Mouse (Mus musculus) urinary bladder, postnatal 25 days (tissue): ENCODE data around the gene C1s2.
"Not testable (repeated sequence)": the region's sequence is repeated elsewhere in the genome, so short reads cannot be mapped to it uniquely, and the experiment has no call there.

Experiments
- DNase-seq: peaks from one replicate; pipeline ENCODE4 v3.0.0; 2022; ENCODE audit warnings: low spot score

C1s2 gene

DNA sequence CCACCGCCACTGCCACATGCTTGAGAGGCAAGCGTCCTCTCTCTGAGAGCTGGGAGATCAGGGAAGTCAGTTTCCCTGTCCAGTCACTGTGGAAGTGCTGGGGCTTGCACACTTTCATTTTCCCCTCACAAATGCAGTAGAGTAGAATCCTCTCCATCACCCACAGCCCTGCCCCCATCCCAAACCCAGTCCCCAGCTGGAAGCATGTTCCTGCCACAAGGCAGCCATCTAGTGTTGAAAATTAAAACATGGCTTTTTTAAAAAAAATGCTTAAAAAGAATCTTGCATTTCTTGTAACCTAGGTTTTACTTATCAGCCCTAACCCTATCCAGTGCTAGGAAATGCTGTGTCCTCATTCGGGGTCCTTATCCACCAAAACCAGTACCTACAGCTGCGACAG lies 4.2 kb upstream of the C1s2 start:
- no peak for DNase-seq

GRCm38 (mm10) chr6:124636858-124637460 lies 1.1 kb upstream of the C1s2 start:
- DNase-seq = not testable (repeated sequence)

DNA sequence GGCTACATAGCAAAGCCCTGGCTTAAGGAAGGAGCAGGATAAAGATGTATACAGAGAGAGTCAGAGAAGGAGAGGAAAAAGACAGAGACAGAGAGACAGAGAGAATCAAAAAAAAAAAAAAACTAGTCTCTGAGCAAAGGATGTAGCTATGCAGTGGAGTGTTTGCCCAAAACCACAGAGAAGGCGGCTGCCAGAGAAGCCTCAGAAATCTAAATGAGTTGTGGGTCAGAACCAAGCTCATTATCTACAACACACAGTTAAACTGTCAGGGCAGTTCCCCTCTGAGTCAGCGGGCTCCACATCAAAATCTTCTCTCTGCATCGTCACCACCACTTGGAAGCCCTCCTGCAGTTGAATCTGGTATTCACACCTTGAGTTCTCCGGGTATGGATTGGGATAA lies 5.1 kb downstream of the C1s2 start:
- DNase-seq = no peak

GRCm38 (mm10) chr6:124626184-124626583 lies 9.7 kb downstream of the C1s2 start:
- DNase-seq = not testable (repeated sequence)

- DNase-seq = no peak
These were observed 10.3 kb downstream of the C1s2 start for GRCm38 (mm10) chr6:124625612-124626011.

DNA sequence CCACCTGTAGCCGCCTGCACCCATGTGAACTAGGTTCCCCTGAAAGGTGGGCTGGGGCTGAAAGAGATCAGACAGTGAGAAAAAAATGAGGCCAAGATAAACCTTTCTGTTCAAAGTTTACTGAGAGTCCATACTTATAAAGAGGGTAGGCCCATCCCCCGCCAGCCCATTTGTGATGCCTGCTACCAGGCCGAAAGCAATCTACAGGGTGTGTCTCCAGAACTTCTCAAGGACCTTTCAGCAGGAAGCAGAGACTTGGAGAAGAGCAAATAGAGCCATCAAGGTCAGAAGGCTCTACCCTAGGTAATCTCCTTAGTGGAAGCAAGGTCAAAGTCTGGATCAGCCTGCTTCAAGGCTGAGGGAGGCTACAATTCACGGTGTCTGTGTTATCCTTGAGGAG lies 33.9 kb downstream of the C1s2 start:
- DNase-seq = no peak

DNA sequence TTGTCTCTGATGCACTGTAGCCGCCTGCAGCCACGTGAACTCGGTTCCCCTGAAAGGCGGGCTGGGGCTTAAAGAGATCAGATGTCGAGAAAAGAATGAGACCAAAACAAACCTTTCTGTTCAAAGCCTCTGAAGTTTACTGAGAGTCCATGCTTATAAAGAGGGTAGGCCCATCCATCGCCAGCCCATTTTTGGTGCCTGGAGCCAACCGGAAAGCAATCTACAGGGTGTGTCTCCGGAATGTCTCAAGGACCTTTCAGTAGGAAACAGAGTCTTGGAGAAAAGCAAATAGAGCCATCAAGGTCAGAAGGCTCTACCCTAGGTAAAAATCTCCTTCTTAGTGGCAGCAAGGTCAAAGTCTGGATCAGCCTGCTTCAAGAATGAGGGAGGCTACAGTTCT lies 42.8 kb downstream of the C1s2 start:
- DNase-seq = no peak

- no peak for DNase-seq
These were observed 43.6 kb downstream of the C1s2 start for GRCm38 (mm10) chr6:124592186-124592700.

DNA sequence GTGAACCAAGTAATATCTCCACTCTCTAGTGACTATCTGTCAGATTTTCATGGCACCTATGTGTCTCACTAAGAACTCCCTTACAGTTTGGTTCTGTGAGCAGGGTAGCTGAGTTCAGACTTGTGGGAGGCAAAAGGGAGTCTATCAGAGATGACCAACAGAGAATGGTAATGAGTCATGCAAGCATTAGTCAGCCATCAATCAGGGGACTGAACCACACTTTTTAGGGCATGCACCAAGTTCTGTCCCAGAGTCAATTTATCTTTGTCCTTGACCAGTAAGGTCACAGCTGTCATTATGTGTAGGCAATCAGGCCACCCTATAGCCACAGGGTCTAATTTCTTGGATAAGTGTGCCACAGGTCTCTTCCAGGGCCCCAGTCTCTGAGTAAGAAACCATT lies 47.1 kb downstream of the C1s2 start:
- DNase-seq = no peak

- no peak for DNase-seq
These were observed 49.6 kb downstream of the C1s2 start for GRCm38 (mm10) chr6:124586266-124586665.

GRCm38 (mm10) chr6:124585761-124586160 lies 50.1 kb downstream of the C1s2 start:
- DNase-seq = no peak

GRCm38 (mm10) chr6:124584935-124585334 lies 51.0 kb downstream of the C1s2 start:
- no peak for DNase-seq

DNA sequence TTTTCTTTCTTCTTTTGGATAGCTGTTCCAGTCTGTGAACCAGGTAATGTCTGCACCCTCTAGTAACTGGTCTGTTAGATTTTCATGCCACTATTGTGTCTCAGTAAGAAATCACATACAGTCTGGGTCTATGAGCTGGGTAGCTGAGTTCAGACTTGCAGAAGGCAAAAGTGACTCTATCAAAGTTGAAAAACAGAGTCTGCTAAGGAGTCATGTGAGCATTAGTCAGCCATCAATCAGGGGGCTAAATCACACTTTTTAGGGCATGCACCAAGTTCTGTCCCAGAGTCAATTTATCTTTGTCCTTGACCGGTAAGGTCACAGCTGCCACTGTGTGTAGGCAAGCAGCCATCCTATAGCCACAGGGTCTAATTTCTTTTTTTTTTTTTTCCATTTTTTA lies 53.7 kb downstream of the C1s2 start:
- no peak for DNase-seq

DNA sequence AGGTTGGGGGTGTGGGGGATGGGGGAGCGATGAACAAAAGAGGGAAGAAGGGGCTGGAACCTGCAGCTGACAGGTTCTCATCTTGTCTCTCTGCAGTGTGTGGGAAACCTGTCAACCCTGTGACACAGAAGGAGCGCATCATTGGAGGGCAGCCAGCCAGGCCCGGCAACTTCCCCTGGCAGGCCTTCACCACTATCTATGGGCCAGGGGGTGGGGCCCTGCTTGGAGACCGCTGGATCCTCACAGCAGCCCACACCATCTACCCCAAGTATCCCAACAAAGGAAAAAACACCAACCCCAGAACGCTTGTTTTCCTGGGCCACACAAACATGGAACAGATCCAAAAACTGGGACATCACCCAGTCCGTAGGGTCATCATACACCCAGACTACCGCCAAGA lies 55.7 kb downstream of the C1s2 start:
- DNase-seq = not testable (repeated sequence)

DNA sequence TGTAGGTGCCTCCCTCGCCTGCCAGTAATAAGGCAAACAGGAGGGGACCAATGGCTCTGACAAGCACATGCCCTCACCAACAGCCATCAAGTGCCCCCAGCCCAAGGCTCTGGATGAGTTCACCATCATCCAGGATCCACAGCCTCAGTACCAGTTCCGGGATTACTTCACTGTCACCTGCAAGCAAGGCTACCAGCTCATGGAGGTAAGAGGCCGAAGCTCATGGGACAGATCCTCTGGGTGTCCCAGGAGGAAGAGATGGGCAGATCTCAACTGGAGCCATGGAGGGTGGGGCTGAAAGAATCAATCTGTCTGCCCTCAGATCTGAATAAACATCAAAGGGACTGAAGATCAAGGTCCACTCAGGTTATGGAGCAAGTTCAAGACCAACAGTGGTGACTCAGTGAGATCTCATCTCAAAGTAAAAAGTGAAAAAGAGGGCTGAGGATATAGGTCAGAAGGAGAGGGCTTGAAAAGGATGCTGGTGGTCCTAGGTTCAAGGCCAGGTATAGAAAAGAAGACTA lies 60.7 kb downstream of the C1s2 start:
- DNase-seq = not testable (repeated sequence)
